Mouse (Mus musculus) ES-CJ7 (cell line): ENCODE data around the gene Upk1a.

Experiments used
- DNase-seq: peaks from one replicate; pipeline ENCODE4 v3.0.0; 2011; ENCODE audit warnings: low read depth, low spot score

The Upk1a gene

DNA sequence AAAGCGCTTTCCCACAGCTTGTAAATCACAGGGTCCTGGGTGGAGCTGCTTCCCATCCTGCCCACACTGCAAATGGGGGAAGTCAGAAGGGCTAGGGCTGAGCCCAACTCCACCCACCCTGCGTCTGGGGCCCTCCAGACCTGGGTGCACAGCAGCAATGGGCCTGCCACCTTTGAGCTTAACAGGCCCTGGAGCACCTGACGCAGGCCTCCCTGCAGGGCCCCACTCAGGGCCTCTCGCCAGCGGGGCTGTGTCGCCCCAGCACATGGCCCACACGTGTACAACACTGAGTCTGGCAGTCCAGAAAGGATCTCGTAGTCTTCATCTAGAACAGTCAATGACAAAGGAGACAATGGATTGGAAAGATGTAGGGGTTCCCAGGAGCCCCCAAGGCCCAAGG is 32.7 kb downstream of the Upk1a start:
- no peak for DNase-seq

DNA sequence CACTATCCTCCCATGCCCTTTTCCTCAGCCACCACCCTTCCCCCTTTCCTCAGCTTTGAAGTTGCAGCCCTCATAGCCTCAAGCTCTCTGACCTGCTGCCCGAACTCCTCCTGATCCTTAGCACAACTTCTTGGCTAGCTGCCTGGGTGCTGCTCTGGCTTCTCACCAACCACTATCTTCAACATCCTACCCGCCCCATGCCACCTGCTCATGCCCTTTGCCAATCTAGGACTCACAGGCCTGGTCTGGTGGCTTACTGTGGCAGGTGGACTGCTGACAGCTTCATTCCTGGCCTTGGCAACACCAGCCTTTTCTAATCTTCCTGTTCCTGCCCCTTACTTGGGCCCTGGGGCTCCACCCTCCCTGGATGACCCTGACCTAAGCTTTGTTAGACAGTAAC is 39.7 kb downstream of the Upk1a start:
- DNase-seq = no peak

DNA sequence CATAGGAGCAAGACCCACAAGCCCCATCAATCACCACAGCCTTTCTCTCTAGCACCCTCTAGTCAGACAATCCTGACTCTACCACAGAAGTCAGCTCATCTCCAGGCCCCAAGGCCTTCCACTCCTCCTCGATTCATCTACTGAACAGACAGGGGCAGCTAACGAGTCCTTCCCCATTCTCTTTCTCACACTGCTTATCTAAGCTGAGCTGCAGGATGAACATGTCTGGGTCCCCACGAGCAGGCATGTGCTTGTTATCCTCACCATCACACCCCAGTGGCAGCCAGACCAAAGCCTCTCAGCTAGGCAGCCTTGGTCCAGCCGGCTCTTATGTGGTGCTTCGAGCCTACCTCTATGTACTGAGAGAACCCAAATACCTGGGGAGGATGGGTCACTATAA is 40.3 kb downstream of the Upk1a start:
- DNase-seq = no peak

DNA sequence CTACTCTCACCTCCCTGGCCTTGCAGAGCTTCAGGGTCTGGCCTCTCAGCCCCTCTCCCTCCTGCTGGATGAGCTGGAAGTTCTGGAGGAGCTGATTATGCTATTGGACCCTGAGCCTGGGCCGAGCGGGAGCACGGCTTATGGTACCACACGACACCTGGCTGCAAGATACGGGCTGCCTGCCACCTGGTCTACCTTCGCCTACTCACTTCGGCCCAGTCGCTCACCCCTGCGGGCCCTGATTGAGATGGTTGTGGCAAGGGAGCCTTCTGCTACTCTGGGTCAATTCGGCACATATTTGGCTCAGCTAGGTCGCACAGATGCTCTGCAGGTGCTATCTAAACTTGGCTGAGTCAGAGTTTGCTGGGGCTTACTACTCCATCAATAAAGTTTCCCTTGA is 45.1 kb downstream of the Upk1a start:
- no peak for DNase-seq

DNA sequence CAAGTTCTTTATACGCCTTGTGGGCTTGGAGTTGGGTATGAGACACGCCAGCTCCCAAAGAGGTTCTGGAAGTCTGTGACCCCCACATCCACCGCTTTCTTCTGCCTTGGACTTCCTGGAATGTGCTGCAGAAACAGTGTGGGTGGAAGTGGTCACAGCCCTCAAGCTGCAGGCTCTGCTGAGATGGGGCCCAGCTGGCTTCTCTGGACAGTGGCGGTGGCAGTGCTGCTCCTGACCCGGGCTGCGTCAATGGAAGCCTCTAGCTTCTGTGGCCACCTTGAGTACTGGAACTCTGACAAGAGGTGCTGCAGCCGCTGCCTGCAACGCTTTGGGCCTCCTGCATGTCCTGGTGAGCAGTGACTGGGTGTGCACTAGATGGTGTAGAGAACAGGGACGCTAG is 46.6 kb downstream of the Upk1a start:
- no peak for DNase-seq

DNA sequence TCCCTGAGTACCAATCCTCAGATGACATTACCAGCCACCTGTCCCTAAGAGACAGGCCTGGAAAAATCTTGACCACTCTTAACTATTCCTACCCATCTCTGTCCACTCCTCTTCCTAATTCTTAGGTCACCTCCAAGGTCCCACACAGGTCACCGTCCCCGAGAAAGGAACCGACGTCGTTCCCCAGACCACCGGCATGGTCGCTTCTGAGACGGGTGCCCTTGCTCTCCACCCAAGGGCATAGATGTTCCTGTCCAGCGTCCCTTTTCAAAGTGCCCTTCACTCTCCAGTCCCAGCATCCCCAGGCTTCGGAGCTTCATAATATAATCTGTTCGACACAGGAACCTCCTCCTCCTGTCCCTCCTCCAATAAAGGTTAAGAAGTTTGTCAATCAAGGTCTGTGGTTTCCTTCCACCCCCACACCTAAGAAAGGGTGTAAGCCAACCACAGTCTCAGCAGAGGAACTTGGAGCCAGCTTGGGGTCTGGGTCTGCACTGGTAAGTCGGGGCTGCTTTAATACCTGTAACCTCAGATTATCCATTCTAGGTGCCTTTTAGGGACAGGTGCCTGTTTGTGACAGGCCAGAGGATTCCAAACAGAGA is 47.6 kb downstream of the Upk1a start, which contains the start of gene Igflr1:
Igflr1 (plus strand) TSS at position 458 of the 602 bp plus-strand sequence.
- DNase-seq = no peak

DNA sequence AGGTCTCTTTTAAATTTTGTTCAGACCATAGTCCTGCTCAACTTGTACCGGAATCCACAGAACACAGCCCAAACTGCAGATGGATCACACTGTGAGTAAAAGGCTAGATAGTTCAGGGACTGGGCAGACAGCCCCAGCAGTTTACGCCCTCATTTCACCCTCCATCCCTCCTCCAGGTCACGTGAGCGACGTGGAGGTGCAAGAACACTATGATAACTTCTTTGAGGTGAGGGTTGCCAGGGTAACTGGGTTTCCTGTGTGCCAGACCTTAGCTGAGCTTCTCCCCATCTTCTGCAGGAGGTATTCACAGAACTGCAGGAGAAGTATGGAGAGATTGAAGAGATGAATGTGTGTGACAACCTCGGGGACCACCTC is 48.8 kb downstream of the Upk1a start:
- no peak for DNase-seq

DNA sequence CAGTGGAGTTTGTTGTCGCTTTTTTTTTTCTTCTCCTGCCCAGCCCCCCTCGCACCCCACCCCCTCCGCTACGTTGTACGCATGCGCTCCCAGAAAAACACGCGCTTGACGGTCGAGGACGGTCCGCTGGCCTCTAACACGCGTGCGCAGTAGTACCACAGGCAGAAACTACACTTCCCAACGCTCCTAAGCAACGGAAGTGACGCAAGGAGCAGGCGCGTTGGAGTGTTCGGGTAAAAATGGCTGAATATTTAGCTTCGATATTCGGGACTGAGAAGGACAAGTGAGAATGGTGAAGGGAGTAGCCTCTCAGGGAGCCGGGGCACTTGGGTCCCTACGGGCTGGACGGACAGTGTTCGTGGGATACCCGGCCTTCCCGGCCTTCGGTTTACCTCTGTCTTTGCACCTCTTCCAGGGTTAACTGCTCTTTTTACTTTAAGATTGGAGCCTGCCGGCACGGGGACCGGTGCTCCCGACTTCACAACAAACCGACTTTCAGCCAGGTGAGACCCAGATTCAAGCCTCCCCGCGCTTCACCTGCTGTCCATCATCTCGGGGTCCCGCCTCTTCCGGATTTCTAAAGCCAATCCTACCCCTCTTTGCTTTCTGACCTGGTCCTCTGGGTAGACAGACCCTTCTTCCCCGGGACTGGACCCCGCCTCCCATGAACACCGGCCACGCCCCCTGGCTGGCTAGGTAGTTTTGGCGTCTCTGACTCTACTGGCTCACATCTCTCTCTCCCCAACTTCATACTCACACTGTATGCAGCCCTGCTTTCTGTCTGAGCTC is 49.3 kb downstream of the Upk1a start, which contains the start of the genes U2af1l4, Gm49396 and Psenen:
U2af1l4 (plus strand) TSS at position 185 of the 789 bp plus-strand sequence.
Gm49396 (plus strand) TSS at position 228 of the 789 bp plus-strand sequence.
Psenen (minus strand) TSS at position 511 of the 789 bp plus-strand sequence.
- DNase-seq = peak; percentile 99

DNA sequence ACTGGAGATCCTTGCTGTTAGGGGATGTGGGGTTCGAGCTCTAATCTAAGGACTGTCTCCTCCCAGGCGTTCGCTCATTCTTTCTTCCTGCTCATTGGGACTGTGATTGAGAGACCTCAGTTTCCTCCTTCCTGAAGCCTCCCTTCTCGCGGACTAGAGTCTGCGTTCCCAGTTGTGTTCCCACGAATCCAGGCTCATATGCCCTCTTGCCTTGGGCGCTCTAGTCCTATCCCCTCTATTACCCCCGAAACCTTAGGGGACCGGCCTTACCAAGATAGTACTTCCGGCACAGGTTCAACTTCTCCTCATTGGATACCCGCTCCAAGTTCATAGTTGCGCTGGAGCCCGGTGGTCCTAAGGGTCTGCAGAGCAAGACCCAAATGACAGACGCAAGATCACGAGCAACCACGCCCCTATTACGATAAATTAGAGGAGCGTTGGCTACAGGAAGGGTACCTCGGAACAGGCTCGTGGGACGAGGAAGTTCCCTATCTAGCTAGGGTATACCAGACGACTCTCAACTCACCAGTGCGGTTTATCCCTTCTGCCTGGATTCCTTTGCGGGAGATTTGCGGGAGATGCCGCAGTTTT is 50.0 kb downstream of the Upk1a start:
- DNase-seq = no peak

DNA sequence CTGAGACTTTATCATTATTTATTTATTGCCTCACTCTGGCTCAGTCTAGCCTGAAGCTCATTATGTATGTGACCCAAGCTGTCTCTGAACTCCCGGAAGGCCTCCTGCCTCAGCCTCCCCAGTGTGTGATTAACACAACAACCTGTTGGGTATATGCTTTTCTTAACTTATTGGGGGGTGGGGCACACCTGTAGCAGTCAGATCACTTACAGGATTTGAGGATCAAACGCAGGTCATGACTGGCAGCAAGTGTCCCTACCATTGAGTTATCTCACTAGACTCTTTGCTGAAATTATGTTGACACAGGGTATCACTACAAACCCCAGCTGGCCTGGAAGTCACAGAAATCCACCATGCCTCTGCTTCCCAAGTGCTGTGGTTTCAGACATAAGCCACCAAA is 52.4 kb downstream of the Upk1a start:
- no peak for DNase-seq

DNA sequence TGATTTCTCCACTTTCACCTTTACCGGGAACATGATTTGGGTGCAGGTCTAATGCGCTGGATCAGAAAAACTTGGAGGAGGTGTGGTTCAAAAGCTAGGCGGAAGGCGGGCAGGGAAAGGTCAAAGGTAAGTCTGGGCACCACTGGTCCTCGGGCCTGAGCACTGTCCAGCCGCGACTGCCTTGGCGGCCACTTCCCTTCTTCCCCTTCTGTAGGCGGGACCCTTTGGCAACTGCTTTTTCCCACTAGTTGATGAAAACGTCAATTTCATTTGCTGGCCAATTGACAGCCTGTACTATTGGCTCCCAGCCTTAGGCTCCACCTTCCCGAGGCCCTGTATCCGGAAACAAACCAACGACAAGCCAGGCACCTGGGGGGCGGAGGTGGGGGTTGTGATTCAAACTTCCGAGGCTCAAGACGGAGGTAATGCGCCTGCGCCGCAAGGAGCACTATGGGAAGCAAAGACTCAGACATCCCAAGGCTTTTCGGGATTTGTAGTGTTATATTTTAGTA is 53.1 kb downstream of the Upk1a start, which contains the start of gene Lin37:
Lin37 (minus strand) TSS at position 396 of the 512 bp plus-strand sequence.
- peak; percentile 98 for DNase-seq

DNA sequence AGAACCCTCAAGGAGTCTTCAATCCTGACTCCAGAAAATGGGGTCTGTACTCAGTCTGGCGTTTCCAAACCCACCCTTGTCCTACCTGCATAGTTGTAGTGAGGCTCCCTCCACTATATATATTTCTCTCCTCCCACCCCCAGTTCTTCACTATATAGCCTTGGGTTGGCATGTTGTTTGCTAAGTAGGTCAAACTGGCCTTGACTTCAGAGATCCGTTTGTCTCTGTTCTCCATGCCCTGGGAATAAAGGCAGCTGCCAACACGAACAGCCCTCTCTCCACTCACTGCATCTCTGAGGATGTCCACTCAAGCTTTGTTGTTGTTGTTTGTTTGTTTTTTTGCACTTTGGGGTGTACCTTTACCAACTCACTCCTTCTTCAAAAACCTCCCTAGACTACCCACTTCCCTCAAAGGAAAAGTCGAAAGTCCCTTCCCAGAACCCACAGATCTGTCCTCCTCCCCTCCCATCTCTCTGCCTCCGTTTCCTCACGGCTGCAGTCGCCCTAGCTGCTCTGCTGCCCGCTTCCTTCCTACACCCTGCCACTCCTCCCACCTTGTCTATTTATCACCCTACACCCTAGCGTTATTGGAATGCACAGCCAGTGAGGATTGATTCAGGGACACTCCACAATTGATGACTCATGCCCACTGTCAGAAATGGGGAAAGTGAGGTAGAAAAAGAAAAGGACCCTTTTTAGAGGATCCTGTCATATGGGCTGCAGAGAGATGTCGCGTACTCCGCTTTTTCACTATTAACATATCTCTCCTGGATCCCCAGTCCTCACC is 53.8 kb downstream of the Upk1a start:
- DNase-seq = no peak

DNA sequence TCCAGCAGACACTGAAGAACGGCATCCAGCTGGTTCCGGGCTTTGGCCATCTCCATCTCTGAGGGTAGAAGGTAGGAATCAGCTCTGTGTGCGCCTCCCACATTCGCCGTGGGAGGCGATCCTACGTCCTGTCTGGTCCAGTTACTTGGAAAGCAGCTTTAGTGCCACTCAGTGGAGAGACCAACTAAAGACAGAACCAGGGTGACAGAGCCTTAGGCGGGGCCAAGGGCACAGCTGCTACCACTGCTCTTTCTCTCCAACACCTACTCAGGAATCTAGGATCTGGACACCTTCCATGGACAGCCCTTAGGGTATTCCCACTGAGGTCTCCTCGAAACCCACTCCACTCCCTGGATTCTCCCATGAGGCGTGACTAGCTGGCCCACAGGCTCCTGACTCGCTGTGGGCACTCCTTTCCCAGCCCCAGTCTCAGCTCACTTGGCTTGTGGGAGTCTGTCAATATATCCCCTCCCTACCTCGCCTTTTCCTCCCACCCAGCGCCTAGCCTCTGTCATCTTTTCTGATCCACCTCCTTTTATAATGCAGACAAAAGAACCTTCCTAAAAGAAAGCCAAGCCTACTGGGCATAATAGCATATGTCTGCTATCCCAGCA is 54.6 kb downstream of the Upk1a start:
- DNase-seq = peak; percentile 42

DNA sequence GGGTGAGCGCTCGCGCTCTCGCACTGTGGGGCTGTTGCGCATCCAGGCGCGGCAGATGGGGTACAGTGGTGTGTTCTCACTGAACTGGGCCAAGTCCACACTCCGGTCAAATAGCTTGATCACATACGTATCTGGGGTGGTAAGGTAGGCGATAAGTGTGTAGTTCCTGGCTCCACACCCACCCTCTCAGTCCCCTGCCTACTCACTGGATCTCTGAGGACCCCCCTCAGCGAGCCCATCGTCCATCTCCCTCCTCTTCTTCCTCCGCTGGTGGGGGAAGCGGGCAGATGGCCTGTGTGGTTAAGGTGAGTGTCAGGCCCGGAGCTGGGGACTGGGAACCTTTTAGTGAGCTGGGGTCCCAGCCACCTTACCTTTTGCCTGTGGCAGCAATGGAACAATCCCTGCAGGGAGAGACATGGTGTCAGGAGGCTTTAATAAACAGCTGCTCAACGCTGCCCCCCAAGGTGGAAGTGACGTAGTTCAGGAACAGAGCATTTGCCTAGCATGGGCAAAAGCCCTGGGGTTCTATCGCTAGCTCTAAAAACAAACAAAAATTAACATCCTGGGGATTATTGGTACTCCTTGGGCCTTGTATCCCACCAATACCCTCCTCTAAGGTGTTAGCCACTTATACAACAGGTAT is 55.6 kb downstream of the Upk1a start:
- peak; percentile 48 for DNase-seq

DNA sequence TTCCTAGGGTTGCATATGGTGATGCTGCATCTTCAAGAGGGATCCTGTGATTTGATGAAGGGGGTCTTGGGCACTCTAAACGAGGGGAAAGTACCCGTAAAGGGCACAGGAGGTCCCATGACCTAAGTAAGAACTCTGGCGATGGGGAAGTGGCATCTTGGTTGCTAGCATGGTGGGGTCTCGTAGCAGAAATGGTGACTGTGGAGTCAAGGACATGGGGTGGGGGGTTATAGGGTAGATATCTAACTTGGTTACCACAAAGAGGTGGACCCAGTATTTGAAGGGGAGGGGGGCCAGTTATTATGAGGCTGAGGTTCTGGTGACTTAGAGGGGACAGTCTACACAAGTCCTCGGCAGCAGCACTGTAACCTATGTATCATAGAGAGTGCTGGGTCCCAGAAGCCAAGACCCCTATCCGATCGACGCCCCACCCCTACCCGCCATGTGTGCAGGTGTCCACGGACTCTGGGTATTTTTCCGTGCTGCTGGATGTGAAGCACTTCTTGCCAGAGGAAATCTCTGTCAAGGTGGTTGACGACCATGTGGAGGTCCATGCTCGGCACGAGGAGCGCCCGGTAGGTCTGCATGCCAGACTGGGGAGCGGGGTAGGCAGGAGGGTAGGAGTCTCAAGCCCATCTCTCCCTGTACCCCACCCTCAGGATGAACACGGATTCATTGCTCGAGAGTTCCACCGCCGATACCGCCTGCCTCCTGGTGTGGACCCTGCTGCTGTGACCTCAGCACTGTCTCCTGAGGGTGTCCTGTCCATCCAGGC is 58.6 kb downstream of the Upk1a start:
- no peak for DNase-seq
